Mouse (Mus musculus): Measurements from ENCODE around the gene Btbd35f21.
"Not testable (repeated sequence)": the region's sequence is repeated elsewhere in the genome, so short reads cannot be mapped to it uniquely, and the experiment has no call there.

Gene Btbd35f21

DNA sequence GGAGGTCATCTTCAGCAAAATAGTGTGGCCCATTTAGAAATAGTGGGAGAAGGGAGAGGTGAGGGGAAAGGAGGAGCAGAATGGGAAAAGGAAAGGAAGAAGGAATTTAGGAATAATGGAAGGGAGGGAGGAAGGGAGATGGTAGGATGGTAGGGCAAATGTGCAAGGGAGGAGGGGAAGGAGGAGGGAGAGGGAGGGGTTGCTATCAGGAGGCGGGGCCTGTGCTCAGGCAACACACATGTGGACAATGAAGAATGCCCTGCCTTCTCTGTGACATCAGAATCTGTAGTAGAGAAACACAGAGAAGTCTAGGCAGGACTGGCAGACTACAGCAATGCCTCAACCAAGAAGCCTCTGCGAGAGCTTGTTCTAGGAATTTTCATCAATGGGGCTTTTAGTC, at the start of gene Btbd35f21:
TSS of gene Btbd35f21 (plus strand) at position 301 of the 400 bp plus-strand sequence.
- not testable (repeated sequence) for DNase-seq (ENCODE audit: low spot score)

Data from ovary, postnatal 10 days (tissue).